Mouse (Mus musculus): ENCODE measurements around the gene Cdca7l.

- TF ChIP-seq POLR2A (IDR thresholded peaks at IDR 0.05; ENCODE audit: insufficient read depth, low read depth, low read length) (no peak), CTCF (IDR thresholded peaks at IDR 0.05; ENCODE audit: insufficient read depth, low read depth, low read length) (no peak)
Measured at GRCm38 (mm10) chr12:117808355-117809326, 4.6 kb downstream of the Cdca7l start.
